Mouse (Mus musculus) midbrain, embryonic 11.5 days (tissue): Measurements from ENCODE around the gene Abraxas1. TPM values are rescaled to one million over a fixed set of nuclear protein-coding genes. Genes with fewer than 3 reads are reported as not detected.

Experiments
- ATAC-seq: fragments of 200-750 bp; cut with Nextera tagmentation; 2 replicates; pipeline ENCODE4 v1.8.0; 2017; ENCODE audit warnings: moderate TSS enrichment, moderate library complexity; ENCODE audit not compliant: low FRiP score
- DNase-seq: peaks from one replicate; pipeline ENCODE4 v3.0.0; 2015; ENCODE audit warnings: low spot score; ENCODE audit errors: missing footprints
- H3K27ac ChIP-seq: fragments of 300-500 bp; sonication (generic); 2 replicates; pipeline ENCODE4 v1.5.1; 2014; ENCODE audit warnings: low read depth, low read length
- H3K27me3 ChIP-seq: fragments of 300-500 bp; sonication (generic); 2 replicates; pipeline ENCODE4 v1.6.1; 2014; ENCODE audit warnings: mild to moderate bottlenecking, low read length, moderate library complexity, mixed read lengths; ENCODE audit not compliant: control insufficient read depth, insufficient read depth
- H3K36me3 ChIP-seq: fragments of 300-500 bp; sonication (generic); 2 replicates; pipeline ENCODE4 v1.6.1; 2014; ENCODE audit warnings: mild to moderate bottlenecking, low read length, moderate library complexity, mixed read lengths; ENCODE audit not compliant: control insufficient read depth, insufficient read depth
- H3K4me1 ChIP-seq: fragments of 300-500 bp; sonication (generic); 2 replicates; pipeline ENCODE4 v1.6.1; 2014; ENCODE audit warnings: low read length; ENCODE audit not compliant: control insufficient read depth, insufficient read depth
- H3K4me2 ChIP-seq: fragments of 300-500 bp; sonication (generic); 2 replicates; pipeline ENCODE4 v1.6.1; 2014; ENCODE audit warnings: mild to moderate bottlenecking, moderate library complexity
- H3K4me3 ChIP-seq: fragments of 300-500 bp; sonication (generic); 2 replicates; pipeline ENCODE4 v1.5.1; 2014; ENCODE audit warnings: low read depth, low read length
- H3K9ac ChIP-seq: fragments of 300-500 bp; sonication (generic); 2 replicates; pipeline ENCODE4 v1.6.1; 2014; ENCODE audit warnings: low read length
- H3K9me3 ChIP-seq: fragments of 300-500 bp; sonication (generic); 2 replicates; pipeline ENCODE4 v1.6.1; 2016; ENCODE audit warnings: low read length; ENCODE audit not compliant: control insufficient read depth
- WGBS: fragments of 180-500 bp; shearing (Covaris S2); extraction: QIAGEN DNeasy Blood & Tissue Kit; methylation state at CpG from one replicate; pipeline ENCODE4 v1.1.7; 2014; 5-methylcytosine and 5-hydroxymethylcytosine counted together
- polyA plus RNA-seq: library from polyadenylated mRNA; unstranded; fragments of >200 nt; fragmentation: Nextera tagmentation; extraction: Ambion mirVana; gene quantifications from 2 replicates; pipeline ENCODE4 v1.2.1, GENCODE M21; 2014

Abraxas1 gene
- polyA plus RNA-seq, 1 experiment from 2014 or later: 28.9 TPM

DNA sequence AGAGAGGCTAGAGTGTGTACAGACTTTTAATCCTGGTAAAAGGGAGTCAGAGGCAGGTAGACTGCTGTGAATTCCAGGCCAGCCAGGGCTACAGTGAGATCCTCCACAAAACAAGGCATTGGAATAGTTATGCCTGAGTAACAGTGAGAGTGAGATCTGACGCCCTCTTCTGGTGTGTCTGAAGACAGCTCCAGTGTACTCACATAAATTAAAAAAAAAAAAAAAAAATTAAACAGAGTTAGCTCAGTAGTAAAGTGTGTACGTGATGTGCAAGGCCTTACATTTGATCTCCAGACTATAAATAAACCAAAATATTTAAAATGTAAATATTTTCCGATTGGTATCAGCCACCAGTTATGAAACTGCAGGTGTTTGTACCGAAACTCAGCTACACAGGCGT, 26.7 kb downstream of the Abraxas1 start:
- Histone ChIP-seq H3K4me1 (peaks cover 5% of the 10 kb centered on the region), H3K4me3 (no peak overlapping the region), H3K27me3 (no peaks in the 10 kb centered on the region), H3K4me2 (no peak overlapping the region), H3K36me3 (peaks cover 6% of the 10 kb centered on the region), H3K9ac (no peak overlapping the region), H3K27ac (no peak overlapping the region), H3K9me3 (no peaks in the 10 kb centered on the region)
- DNase-seq (no peak), ATAC-seq (no peak)
- WGBS: 83% methylated on average over 5 of the region's 5 CpGs

DNA sequence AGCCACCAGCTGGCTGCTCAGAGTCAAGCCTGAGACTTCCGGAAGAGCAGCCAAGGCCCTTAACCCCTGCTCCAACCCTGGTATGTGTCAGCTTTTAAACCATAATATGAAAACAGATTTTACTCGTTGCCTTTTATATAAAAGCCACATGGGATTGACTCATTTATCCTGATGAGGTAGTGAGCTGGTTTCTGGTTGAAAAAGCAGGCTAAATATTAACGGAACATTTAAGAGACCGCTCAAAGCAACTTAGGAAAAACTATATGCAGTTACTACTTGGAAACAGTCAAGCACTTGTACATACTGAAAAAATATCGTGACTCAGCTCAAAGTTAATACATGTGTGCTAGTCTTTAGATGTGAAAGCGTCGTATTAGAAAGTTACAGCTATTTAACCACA, 28.5 kb downstream of the Abraxas1 start:
- H3K27me3 ChIP-seq: no peaks in the 10 kb centered on the region
- ATAC-seq (no peak), DNase-seq (no peak)
- WGBS: 94% methylated on average over 7 of the region's 7 CpGs
- no peak overlapping the region for H3K9ac ChIP-seq
- H3K36me3 ChIP-seq: peaks cover 6% of the 10 kb centered on the region
- no peak overlapping the region for H3K27ac ChIP-seq
- H3K4me2 ChIP-seq: no peak overlapping the region
- no peaks in the 10 kb centered on the region for H3K9me3 ChIP-seq
- no peak overlapping the region for H3K4me3 ChIP-seq
- peaks cover under 1% of the 10 kb centered on the region; the same call in 1 of the 2 replicates for H3K4me1 ChIP-seq

DNA sequence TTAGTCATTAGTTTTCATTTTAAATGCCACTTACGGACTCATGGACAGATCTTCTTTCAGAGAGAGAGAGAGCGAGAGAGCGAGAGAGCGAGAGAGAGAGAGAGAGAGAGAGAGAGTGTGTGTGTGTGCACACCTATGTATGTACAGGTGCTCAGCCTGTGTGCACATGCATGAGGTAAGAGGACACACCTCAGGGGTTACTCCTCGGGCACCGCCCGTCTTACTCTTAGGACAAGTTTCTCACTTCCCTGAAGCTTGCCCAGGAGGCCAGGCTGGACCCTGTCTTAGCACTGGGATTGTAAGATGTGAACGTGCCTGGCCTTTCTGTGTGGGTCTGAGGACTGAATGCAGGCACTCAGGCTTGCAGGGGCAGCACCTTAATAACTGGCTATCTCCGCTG, 33.2 kb downstream of the Abraxas1 start:
- 93% methylated on average over 9 of the region's 9 CpGs for WGBS
- DNase-seq (peak; percentile 21), ATAC-seq (no peak)
- Histone ChIP-seq H3K27me3 (no peaks in the 10 kb centered on the region), H3K27ac (no peak overlapping the region), H3K9me3 (no peaks in the 10 kb centered on the region), H3K9ac (no peak overlapping the region), H3K4me2 (no peak overlapping the region), H3K36me3 (peaks cover 13% of the 10 kb centered on the region), H3K4me1 (no peaks in the 10 kb centered on the region), H3K4me3 (no peak overlapping the region)

DNA sequence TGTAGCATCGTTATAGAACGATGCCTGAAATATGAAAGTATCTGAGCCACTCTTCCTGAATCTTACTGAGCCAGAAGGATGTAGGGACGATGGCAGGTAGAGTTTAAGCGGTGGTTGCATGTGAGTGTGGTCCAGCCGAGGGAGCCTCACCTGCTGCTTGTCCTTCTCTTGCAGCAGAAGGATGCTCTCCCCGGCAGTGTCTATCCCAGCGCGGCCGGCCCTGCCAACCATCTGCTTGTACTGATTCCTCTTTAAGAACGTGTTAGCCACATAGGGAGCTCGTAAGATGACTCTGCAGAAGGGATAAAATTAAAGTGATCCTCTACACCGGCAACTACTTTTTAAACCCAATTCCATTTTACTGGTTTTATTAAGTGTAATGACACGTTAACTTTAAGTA, 41.8 kb downstream of the Abraxas1 start:
- ATAC-seq: no peak
- Histone ChIP-seq H3K4me2 (no peak overlapping the region), H3K4me3 (no peak overlapping the region), H3K27me3 (no peaks in the 10 kb centered on the region), H3K27ac (no peak overlapping the region), H3K9ac (no peak overlapping the region), H3K4me1 (no peaks in the 10 kb centered on the region), H3K36me3 (peaks cover 14% of the 10 kb centered on the region), H3K9me3 (no peaks in the 10 kb centered on the region)
- WGBS: 95% methylated on average over 13 of the region's 13 CpGs
- DNase-seq: no peak

DNA sequence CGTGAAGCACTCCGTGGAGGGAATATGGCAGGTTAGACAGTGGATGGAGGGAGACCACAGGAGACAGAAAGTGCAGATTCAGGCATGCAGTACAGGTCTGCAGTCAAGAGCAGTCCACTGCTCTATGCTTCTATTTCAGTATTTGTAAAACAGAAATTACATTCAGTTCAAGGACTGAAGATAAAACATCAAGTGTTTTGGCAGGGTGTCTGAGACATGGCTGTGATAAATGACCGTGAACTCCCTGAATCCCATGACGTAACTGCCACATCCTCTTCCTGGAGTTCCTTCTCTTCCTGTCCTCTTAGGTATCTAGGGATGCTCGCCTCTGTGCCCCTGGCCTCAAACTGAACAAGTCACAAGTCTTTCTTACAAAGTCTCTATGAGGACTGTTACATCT, 43.9 kb downstream of the Abraxas1 start:
- no peak overlapping the region for H3K27ac ChIP-seq
- ATAC-seq (no peak), DNase-seq (peak; percentile 57)
- 94% methylated on average over 5 of the region's 5 CpGs for WGBS
- H3K9me3 ChIP-seq: no peaks in the 10 kb centered on the region
- H3K4me3 ChIP-seq: no peak overlapping the region
- peaks cover 9% of the 10 kb centered on the region for H3K36me3 ChIP-seq
- no peaks in the 10 kb centered on the region for H3K27me3 ChIP-seq
- H3K9ac ChIP-seq: no peak overlapping the region
- H3K4me2 ChIP-seq: no peak overlapping the region
- H3K4me1 ChIP-seq: no peaks in the 10 kb centered on the region

DNA sequence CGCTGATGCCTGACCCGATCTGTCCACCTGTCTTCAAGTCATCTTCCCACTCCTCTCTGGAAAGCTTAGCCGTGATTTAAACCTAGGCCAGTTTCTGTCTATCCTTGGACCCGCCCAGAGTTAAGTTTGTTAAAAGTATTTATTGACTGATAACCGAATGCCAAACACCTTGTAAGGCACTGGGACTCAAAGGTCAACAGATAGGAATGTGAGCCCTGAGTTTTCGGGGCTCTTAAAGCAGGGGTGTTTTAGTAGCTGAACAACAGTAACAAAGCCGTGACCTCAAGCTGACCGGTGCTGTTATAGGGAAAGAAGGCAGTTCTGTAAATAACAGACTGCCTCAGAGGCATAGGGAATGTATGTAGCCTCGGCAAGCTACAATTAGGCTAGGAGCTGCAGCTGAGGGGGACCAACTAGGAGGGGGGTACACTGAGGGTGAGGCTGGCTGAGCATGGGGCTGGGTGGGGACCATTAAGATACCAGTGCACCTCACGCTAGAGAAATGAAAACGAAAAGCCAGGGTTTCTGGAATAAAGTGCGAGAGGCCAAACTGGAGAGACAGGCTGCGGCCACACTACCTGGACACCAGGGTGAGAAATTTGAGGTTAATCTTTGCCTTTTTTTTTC, 44.9 kb downstream of the Abraxas1 start:
- WGBS: 93% methylated on average over 13 of the region's 13 CpGs
- peaks cover 14% of the 10 kb centered on the region for H3K36me3 ChIP-seq
- H3K9me3 ChIP-seq: no peaks in the 10 kb centered on the region

DNA sequence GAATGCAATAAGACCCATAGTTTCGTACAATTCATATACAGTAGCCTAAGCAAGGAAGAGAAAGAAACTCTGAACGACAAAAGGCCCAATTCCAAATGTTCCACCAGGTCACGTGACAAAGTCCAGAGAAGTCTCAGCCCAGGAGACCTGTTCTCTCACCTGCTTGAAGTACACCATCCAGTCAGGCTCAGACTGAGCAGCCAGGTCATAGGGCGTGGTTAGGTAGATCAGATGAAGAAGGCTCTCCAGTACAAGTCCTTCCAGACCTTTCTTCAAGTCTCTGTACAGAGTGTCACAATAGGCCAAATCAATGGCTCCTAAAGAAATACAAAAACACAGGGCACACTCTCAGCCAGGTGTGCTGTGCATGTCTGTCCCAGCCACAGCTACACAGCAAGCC, 49.2 kb downstream of the Abraxas1 start:
- Histone ChIP-seq H3K27me3 (no peaks in the 10 kb centered on the region), H3K4me2 (no peak overlapping the region), H3K36me3 (peaks cover 20% of the 10 kb centered on the region), H3K9ac (no peak overlapping the region), H3K4me1 (no peaks in the 10 kb centered on the region), H3K27ac (no peak overlapping the region), H3K4me3 (no peak overlapping the region), H3K9me3 (no peaks in the 10 kb centered on the region)
- DNase-seq (no peak), ATAC-seq (no peak)
- 93% methylated on average over 4 of the region's 4 CpGs for WGBS

More for the DNA sequence above, 44.9 kb downstream of the Abraxas1 start:
- Histone ChIP-seq H3K27me3 (no peaks in the 10 kb centered on the region), H3K4me1 (no peaks in the 10 kb centered on the region), H3K4me2 (no peak overlapping the region), H3K4me3 (no peak overlapping the region), H3K9ac (no peak overlapping the region), H3K27ac (no peak overlapping the region)
- ATAC-seq: no peak
- DNase-seq: no peak

DNA sequence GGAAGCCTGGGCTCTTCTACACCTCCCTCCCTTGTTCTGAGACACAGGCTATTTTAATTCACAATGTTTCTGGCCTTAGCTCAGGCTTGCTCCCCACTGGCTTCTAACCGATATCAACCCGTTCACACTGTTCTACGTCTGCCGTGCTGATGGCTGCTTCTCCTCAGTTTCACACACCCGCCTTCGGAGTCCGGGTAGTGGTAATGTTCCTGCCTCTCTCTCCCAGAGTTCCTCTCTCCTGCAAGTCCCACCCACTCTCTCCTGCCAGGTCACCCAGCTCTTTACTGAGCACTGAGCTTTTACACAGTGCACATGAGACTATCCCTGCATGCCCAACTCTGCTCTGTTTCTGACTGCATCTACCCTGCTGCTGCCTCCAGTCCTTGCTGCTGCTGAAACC, 54.7 kb downstream of the Abraxas1 start:
- DNase-seq: no peak
- 97% methylated on average over 7 of the region's 7 CpGs for WGBS
- H3K4me1 ChIP-seq: no peaks in the 10 kb centered on the region
- H3K27ac ChIP-seq: no peak overlapping the region
- H3K9me3 ChIP-seq: no peaks in the 10 kb centered on the region
- H3K4me2 ChIP-seq: no peak overlapping the region
- no peak overlapping the region for H3K4me3 ChIP-seq
- peaks cover 39% of the 10 kb centered on the region for H3K36me3 ChIP-seq
- no peaks in the 10 kb centered on the region for H3K27me3 ChIP-seq
- no peak overlapping the region for H3K9ac ChIP-seq
- ATAC-seq: no peak

DNA sequence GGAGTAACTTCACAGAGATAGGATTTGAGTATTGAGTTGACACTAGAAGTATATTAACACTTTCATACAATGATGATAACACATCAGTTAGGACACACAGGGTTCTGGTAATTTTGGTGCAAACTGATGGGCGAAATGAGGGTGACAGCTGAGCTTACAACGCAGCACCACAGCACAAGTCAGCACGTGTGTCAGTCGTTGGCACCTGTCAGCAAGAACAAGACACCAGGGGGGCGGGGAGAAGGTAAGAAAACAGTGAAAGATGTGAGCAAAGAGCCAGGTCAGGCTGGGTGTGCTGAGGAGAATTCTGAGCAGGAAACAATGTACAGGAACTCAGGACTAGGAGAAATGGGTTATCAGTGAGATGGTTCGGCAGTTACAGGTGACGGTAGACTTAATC, 59.0 kb downstream of the Abraxas1 start:
- 95% methylated on average over 7 of the region's 7 CpGs for WGBS
- Histone ChIP-seq H3K9me3 (no peaks in the 10 kb centered on the region), H3K9ac (no peak overlapping the region), H3K27ac (no peak overlapping the region), H3K4me1 (no peaks in the 10 kb centered on the region), H3K27me3 (no peaks in the 10 kb centered on the region), H3K4me2 (no peak overlapping the region), H3K4me3 (no peak overlapping the region), H3K36me3 (peaks cover 26% of the 10 kb centered on the region)
- ATAC-seq (no peak), DNase-seq (peak; percentile 76)
